Mouse (Mus musculus) embryonic fibroblast, embryonic 13.5 days (primary cell): Measurements from ENCODE around the gene Ncam1. TPM values are rescaled to one million over a fixed set of nuclear protein-coding genes. Genes with fewer than 3 reads are reported as not detected.

ENCODE experiments used
- H3K27ac ChIP-seq: 2 replicates; pipeline ENCODE4 v1.5.1; 2012; ENCODE audit warnings: low read length, control low read depth, inconsistent platforms; ENCODE audit not compliant: insufficient read depth
- H3K4me1 ChIP-seq: 2 replicates; pipeline ENCODE4 v1.6.1; 2011; ENCODE audit warnings: low read length; ENCODE audit not compliant: control insufficient read depth, insufficient read depth
- H3K4me3 ChIP-seq: 2 replicates; pipeline ENCODE4 v1.5.1; 2011; ENCODE audit warnings: mild to moderate bottlenecking, control low read depth, low read length; ENCODE audit not compliant: insufficient read depth
- CTCF ChIP-seq: IDR thresholded peaks from 2 replicates; pipeline ENCODE4 v1.5.1; 2011; ENCODE audit warnings: mild to moderate bottlenecking, control low read depth, low read length, moderate library complexity, borderline replicate concordance; ENCODE audit not compliant: insufficient read depth
- POLR2A ChIP-seq: IDR thresholded peaks from 2 replicates; pipeline ENCODE4 v1.6.1; 2011; ENCODE audit warnings: low read depth, mild to moderate bottlenecking, control low read depth, low read length, moderate library complexity
- polyA plus RNA-seq: library from polyadenylated mRNA; stranded (reverse); fragments of >200 nt; gene quantifications from 2 replicates; pipeline ENCODE4 v1.2.4, GENCODE M21; 2011; ENCODE audit warnings: low read depth; ENCODE audit not compliant: missing spikeins, insufficient read length

Ncam1 gene
- polyA plus RNA-seq, 1 experiment: 182 TPM

DNA sequence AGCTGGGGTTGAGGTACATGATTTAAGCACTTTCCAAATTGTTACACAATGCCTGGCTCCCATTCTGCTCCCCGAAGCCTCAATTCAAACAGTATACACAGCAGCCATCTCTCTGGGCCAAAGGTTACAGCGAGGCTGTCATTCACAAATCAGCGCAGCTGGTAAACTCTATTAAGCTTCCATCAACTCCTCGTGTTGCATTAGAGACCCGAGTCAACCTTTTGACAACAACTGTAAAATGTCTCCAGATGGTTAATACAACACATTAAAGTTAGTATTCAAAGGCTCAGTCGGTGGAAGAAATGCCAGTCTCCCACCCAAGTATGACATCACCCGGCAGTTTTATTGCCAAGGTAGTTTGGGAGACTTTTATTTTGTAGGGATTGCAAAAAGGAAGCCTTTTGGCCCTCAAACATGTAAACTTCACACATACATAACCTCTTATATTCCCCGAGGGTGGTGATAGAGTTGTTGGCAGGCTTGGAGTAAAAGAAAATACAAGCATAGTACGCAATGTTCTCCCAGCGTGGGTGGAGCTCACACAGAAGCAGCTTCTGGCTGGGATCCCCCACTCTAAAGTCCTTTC is 204.7 kb downstream of the Ncam1 start:
- TF ChIP-seq CTCF (no peak), POLR2A (no peak)
- Histone ChIP-seq H3K27ac (no peak overlapping the region), H3K4me1 (peaks cover 12% of the 10 kb centered on the region), H3K4me3 (no peak overlapping the region)

DNA sequence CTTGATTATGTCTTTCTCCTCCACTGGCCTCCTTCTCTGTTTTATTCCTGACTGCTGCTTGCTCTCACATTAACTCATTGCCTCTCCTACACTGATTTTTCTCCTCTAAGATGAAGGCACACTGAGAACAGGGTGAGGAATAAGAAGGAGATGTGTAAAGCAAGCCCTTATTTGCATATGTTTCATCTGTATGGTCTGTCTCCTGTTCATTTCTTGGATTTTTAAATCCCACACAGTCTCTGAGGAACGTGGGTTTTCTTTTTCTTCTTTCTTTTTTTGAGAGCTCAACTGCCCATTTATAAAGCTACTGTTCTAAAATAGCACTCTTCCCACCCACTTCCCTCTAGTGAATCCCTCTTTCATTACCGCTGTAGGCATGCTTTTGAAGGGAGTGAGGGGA is 206.7 kb downstream of the Ncam1 start:
- H3K4me3 ChIP-seq: no peak overlapping the region
- TF ChIP-seq CTCF (no peak), POLR2A (no peak)
- H3K4me1 ChIP-seq: peaks cover 12% of the 10 kb centered on the region
- H3K27ac ChIP-seq: no peak overlapping the region

- H3K4me3 ChIP-seq: no peak overlapping the region
- H3K4me1 ChIP-seq: peaks cover 11% of the 10 kb centered on the region
- TF ChIP-seq CTCF (no peak), POLR2A (no peak)
- H3K27ac ChIP-seq: no peak overlapping the region
Observed at GRCm38 (mm10) chr9:49590261-49590660, 208.5 kb downstream of the Ncam1 start.

GRCm38 (mm10) chr9:49577136-49577535 is 221.6 kb downstream of the Ncam1 start:
- Histone ChIP-seq H3K4me3 (no peak overlapping the region), H3K27ac (no peak overlapping the region), H3K4me1 (peaks cover 15% of the 10 kb centered on the region)
- TF ChIP-seq CTCF: no peak
- TF ChIP-seq POLR2A: no peak

DNA sequence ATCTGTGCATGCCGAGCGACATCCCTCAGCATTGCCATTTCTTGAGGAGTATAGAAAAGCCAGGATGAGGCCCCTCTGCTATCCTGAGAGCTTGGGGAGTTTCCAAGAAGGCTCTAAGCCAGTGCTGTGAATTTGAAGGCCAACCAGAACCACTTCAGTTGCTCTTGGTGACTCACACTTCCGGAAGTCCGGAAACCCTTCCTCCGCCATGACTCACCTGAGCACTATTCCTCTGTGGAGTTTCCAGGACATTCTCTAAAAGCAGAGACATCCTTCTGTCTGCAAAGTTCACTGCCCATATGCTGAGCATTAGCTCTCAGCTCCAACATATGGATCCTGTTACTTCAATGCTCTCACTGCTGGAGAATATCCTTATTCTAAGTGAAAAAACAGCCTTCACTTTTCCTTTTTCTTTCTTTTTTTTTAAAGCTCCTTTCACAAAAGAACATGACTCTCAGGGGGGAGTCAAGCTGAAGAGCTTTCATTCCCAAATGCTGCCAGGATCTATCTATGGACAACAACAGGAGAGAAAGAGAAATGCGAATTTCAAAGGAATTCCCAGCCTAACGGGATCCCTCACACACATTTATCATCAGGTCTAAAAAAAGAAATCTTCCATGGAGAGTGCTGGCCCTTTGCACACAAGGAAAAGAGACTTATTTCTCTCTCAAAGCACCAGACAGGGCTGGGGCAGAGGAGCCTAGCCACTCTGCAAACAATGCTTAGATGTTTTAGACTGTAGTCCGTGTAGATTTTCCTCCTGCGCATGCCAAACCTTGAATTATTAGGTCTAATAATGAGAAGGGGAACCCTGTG is 226.8 kb downstream of the Ncam1 start:
- no peak for TF ChIP-seq CTCF
- TF ChIP-seq POLR2A: peak; percentile 6; the same call in 1 of the 2 replicates
- Histone ChIP-seq H3K4me3 (no peak overlapping the region), H3K27ac (peak overlapping the region; percentile 91), H3K4me1 (peaks cover 29% of the 10 kb centered on the region)

DNA sequence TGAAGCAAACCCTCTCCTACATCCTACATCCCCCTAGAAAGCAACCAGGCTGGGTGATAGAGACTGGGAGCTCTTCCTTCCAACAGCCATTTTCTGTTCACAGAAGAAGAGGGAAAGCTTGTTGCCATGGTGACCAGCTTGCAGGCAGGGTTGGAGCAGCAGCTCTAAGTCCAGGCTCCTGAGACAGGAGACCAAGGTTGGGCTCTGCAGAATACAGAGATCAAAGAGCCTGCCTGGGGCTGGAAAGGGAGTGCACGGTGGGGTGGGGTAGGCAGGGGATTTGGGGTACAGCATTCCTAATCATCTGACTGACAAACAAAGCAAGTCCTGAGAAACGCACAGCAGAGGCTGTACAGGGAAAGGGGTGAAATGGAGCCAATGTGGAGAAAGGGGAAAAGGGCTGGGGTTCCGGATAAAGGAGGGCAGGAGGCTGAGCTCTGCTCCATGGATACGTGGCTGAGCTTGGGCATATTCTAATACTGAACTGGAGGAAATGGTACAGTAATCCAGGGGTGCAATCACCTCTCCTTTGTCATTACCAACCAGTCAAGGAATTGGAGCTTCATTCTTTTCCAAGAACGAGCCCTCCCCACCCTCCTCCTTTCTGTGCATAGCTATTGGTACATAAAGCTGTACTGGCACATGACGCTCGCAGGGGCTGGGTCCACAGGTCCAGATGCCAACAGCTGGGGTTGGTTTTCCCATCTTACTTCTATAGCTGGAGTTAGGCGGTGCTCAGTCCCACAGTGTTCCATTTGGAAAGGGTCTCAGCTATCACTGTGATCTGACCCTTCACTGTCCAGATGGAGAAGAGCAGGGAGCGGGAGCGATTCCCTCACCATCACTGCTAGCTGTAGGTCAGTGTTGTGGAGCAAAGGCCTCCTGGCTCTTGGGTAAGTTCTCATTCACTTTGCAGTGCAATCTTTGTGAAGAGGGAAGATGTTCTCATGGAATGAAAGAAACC is 227.7 kb downstream of the Ncam1 start:
- Histone ChIP-seq H3K4me1 (peaks cover 29% of the 10 kb centered on the region), H3K27ac (peak overlapping the region; percentile 73), H3K4me3 (no peak overlapping the region)
- TF ChIP-seq POLR2A: no peak
- no peak for TF ChIP-seq CTCF

- peak overlapping the region; percentile 5; the same call in 1 of the 2 replicates for H3K27ac ChIP-seq
- no peak overlapping the region for H3K4me3 ChIP-seq
- no peak for TF ChIP-seq POLR2A
- no peak for TF ChIP-seq CTCF
- H3K4me1 ChIP-seq: peaks cover 29% of the 10 kb centered on the region
Observed at GRCm38 (mm10) chr9:49570033-49570660, 228.6 kb downstream of the Ncam1 start.

DNA sequence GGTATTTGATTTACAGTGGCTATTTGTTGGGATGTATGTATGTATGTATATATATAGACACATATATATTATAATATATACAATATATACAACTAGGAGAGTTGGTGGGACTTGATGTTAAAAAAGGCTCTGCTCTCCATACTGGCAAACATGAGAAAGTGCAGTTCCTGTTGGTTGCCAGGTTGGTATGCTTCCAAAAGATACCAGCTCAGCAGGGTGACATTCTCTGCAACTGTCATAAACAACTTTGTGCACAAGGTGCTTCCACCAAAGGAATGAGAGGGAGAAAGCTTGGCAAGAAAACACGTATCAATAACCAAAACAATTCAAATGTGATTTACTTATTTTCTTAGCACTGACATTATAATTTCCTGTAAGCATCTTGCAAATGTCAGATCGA is 232.9 kb downstream of the Ncam1 start:
- TF ChIP-seq POLR2A: no peak
- TF ChIP-seq CTCF: no peak
- Histone ChIP-seq H3K4me3 (no peak overlapping the region), H3K27ac (no peak overlapping the region), H3K4me1 (peaks cover 9% of the 10 kb centered on the region)

DNA sequence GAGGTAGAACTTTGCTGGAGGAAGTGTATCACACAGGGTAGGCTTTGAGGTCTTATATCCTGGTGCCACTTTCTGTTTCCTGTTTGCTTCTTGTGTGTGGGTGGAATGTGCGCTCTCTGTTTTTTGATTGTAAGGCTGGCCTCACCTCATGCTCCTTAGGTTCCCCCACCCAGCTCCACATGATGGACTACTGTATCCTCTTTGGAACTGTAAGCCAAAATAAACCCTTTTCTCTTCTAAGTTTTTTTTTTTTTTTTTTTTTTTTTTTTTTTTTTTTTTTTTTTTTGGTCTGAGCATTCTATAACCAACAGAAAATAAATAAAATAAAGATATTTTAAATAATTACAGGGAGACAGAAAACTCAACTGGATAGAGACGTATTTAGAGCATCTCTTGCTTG is 239.8 kb downstream of the Ncam1 start:
- no peak for TF ChIP-seq CTCF
- Histone ChIP-seq H3K4me3 (no peak overlapping the region), H3K27ac (no peak overlapping the region), H3K4me1 (no peaks in the 10 kb centered on the region)
